Mouse (Mus musculus) lung, postnatal 0 days (tissue): ENCODE data around the gene Rnf19b. TPM values are rescaled to one million over a fixed set of nuclear protein-coding genes. Genes with fewer than 3 reads are reported as not detected.

ENCODE experiments used
- ATAC-seq: fragments of 200-750 bp; cut with Nextera tagmentation; 2 replicates; pipeline ENCODE4 v1.8.0; 2017; ENCODE audit warnings: moderate library complexity
- DNase-seq: peaks from one replicate; pipeline ENCODE4 v3.0.0-alpha.2; 2016; ENCODE audit warnings: low spot score
- H3K27ac ChIP-seq: fragments of 300-500 bp; sonication (generic); 2 replicates; pipeline ENCODE4 v1.5.1; 2014; ENCODE audit warnings: antibody characterized with exemption, mild to moderate bottlenecking, low read length, mixed read lengths
- H3K27me3 ChIP-seq: fragments of 300-500 bp; sonication (generic); replicated peaks from 2 replicates; pipeline ENCODE4 v1.6.1; 2014; ENCODE audit warnings: low read length, mixed read lengths; ENCODE audit not compliant: insufficient read depth
- H3K36me3 ChIP-seq: fragments of 300-500 bp; sonication (generic); 2 replicates; pipeline ENCODE4 v1.6.1; 2014; ENCODE audit warnings: low read length, mixed read lengths; ENCODE audit not compliant: insufficient read depth
- H3K4me1 ChIP-seq: fragments of 300-500 bp; sonication (generic); 2 replicates; pipeline ENCODE4 v1.6.1; 2014; ENCODE audit warnings: antibody characterized with exemption, low read depth, low read length, mixed read lengths; ENCODE audit not compliant: insufficient read depth
- H3K4me2 ChIP-seq: fragments of 300-500 bp; sonication (generic); replicated peaks from 2 replicates; pipeline ENCODE4 v1.6.1; 2014; ENCODE audit warnings: low read depth, mild to moderate bottlenecking, low read length, moderate library complexity, mixed read lengths
- H3K4me3 ChIP-seq: fragments of 300-500 bp; sonication (generic); 2 replicates; pipeline ENCODE4 v1.5.1; 2014; ENCODE audit warnings: low read depth, low read length
- H3K9ac ChIP-seq: fragments of 300-500 bp; sonication (generic); replicated peaks from 2 replicates; pipeline ENCODE4 v1.6.1; 2014; ENCODE audit warnings: low read depth, mild to moderate bottlenecking
- H3K9me3 ChIP-seq: fragments of 300-500 bp; sonication (generic); 2 replicates; pipeline ENCODE4 v1.6.1; 2016; ENCODE audit warnings: low read length, mixed read lengths
- CTCF ChIP-seq: IDR thresholded peaks from 2 replicates; pipeline ENCODE4 v1.5.1; 2016; ENCODE audit warnings: antibody characterized with exemption, mild to moderate bottlenecking
- EP300 ChIP-seq: IDR thresholded peaks from 2 replicates; pipeline ENCODE4 v1.6.1; 2016; ENCODE audit warnings: antibody characterized with exemption, mild to moderate bottlenecking, control low read depth
- WGBS: fragments of 180-500 bp; shearing (Covaris S2); extraction: QIAGEN DNeasy Blood & Tissue Kit; methylation state at CpG from one replicate; pipeline ENCODE4 v1.1.7; 2014; 5-methylcytosine and 5-hydroxymethylcytosine counted together
- polyA plus RNA-seq: library from polyadenylated mRNA; unstranded; fragments of >200 nt; fragmentation: Nextera tagmentation; extraction: Ambion mirVana; gene quantifications from 2 replicates; pipeline ENCODE4 v1.2.1, GENCODE M21; 2015

Rnf19b gene
- polyA plus RNA-seq, 1 experiment from 2014 or later = 10.9 TPM

- TF ChIP-seq CTCF = no peak
- no peak for TF ChIP-seq EP300
- ATAC-seq (no peak), DNase-seq (no peak)
- no peak overlapping the region for H3K9ac ChIP-seq
- no peak overlapping the region for H3K4me2 ChIP-seq
- H3K36me3 ChIP-seq = no peaks in the 10 kb centered on the region
- 84% methylated on average over 5 of the region's 5 CpGs for WGBS
- H3K27ac ChIP-seq = 0 out of 2 replicates have a peak overlapping the region, but pooled peaks have one; percentile 32
- peaks cover 7% of the 10 kb centered on the region; the same call in 1 of the 2 replicates for H3K4me1 ChIP-seq
- H3K9me3 ChIP-seq = no peaks in the 10 kb centered on the region
- H3K27me3 ChIP-seq = 0 out of 2 replicates have a peak, but pooled peaks cover 2% of the 10 kb centered on the region
- H3K4me3 ChIP-seq = no peak overlapping the region
Observed at GRCm38 (mm10) chr4:129055562-129055961, 2.5 kb upstream of the Rnf19b start.

DNA sequence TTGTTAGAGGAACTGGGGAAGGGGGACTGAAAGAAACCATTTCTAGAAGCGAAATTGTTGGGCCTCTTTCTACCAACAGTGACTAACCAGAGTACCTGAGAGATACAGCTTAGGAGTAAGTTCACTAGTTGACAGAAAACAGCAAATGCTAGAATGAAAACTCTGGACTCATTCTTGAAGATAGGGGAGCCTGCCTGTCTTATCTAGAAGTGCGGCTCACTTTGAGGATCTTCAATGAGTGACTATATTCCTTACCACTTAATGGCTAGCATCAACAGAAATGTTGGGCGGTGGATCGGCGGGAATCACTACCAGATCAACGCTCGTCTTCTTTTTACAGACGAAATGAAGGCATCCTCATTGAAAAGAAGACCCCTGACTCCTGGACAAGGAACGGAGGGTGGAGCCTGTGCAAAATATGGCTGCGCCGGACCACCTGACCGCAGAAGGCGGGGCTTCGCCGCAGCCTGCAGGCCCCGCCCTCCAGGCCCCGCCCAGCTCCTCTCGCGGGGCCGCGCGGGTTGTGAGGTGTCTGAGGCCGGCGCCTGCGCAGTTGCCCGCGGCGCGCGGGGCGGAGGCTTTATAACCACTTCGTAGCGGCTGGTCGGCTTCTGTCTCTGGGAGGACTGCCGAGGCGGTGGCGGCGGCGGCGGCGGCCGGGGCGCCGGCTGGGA lies 401 bp upstream of the Rnf19b start:
- peak; percentile 96 for ATAC-seq
- peak overlapping the region; percentile 99 for H3K4me2 ChIP-seq
- H3K36me3 ChIP-seq = no peaks in the 10 kb centered on the region
- WGBS = 4% methylated on average over 28 of the region's 44 CpGs
- H3K4me1 ChIP-seq = peaks cover 7% of the 10 kb centered on the region; the same call in 1 of the 2 replicates
- H3K9me3 ChIP-seq = no peaks in the 10 kb centered on the region
- H3K27ac ChIP-seq = peak overlapping the region; percentile 89
- peak overlapping the region; percentile 90 for H3K4me3 ChIP-seq
- TF ChIP-seq EP300 (no peak), CTCF (no peak)
- DNase-seq = peak; percentile 97
- no peaks in the 10 kb centered on the region for H3K27me3 ChIP-seq
- H3K9ac ChIP-seq = peak overlapping the region; percentile 81

DNA sequence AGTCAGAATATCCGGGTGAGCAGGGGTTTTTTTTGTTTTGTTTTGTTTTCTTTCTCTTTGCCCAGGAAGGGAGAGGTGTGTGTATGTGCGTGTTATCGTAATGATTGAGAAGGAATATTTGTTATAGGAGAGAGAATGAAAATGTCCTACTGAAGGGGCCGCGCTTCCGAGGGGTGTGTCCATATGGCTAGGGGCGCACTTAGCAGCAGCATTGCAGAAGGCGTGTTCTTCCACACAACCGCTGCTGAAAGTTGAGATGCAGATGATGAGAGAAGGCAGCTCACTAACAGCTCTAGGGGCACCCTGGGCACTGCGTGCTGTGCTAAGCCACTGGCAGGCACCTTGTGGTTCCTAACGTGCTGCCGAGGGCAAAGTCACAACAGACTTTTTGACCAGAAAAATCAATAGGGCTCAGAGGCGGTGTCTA lies 1.1 kb downstream of the Rnf19b start:
- DNase-seq (peak; percentile 50), ATAC-seq (no peak)
- H3K4me3 ChIP-seq = peak overlapping the region; percentile 90
- no peaks in the 10 kb centered on the region for H3K36me3 ChIP-seq
- peak overlapping the region; percentile 81 for H3K9ac ChIP-seq
- no peak overlapping the region for H3K27ac ChIP-seq
- no peaks in the 10 kb centered on the region for H3K27me3 ChIP-seq
- WGBS = 2% methylated on average over 13 of the region's 13 CpGs
- H3K4me2 ChIP-seq = peak overlapping the region; percentile 99
- H3K9me3 ChIP-seq = no peaks in the 10 kb centered on the region
- TF ChIP-seq EP300 (no peak), CTCF (no peak)
- peaks cover 7% of the 10 kb centered on the region; the same call in 1 of the 2 replicates for H3K4me1 ChIP-seq

GRCm38 (mm10) chr4:129059922-129060321 lies 1.9 kb downstream of the Rnf19b start:
- H3K4me3 ChIP-seq = peak overlapping the region; percentile 90
- H3K27ac ChIP-seq = no peak overlapping the region
- no peak for TF ChIP-seq EP300
- TF ChIP-seq CTCF = no peak
- ATAC-seq (no peak), DNase-seq (peak; percentile 40)
- peak overlapping the region; percentile 99 for H3K4me2 ChIP-seq
- no peaks in the 10 kb centered on the region for H3K36me3 ChIP-seq
- 27% methylated on average over 4 of the region's 4 CpGs for WGBS
- no peaks in the 10 kb centered on the region for H3K9me3 ChIP-seq
- H3K9ac ChIP-seq = no peak overlapping the region
- no peaks in the 10 kb centered on the region for H3K27me3 ChIP-seq
- H3K4me1 ChIP-seq = peaks cover 7% of the 10 kb centered on the region; the same call in 1 of the 2 replicates

DNA sequence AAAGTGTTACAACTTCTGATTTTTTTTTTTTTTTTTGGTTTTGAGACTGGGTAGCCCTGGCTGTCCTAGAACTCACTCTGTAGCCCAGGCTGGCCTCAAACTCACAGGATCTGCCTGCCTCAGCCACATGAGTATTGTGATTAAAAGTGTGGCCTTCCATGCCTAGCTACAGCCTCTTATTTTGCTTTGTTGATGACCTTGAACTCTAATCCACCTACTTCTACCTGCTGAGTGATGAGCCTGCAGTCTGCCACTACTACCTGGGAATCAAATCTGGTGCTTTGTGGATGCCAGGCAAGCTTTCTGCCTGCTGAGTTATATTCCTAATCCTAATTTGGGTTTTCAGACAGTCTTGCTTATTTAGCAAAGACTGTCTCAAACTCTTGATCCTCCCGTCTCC lies 3.4 kb downstream of the Rnf19b start:
- Histone ChIP-seq H3K4me3 (no peak overlapping the region), H3K27ac (no peak overlapping the region), H3K9ac (no peak overlapping the region), H3K9me3 (no peaks in the 10 kb centered on the region), H3K4me2 (no peak overlapping the region), H3K36me3 (no peaks in the 10 kb centered on the region), H3K4me1 (peaks cover 7% of the 10 kb centered on the region; the same call in 1 of the 2 replicates), H3K27me3 (no peaks in the 10 kb centered on the region)
- ATAC-seq (no peak), DNase-seq (no peak)
- 95% methylated on average over 1 of the region's 1 CpGs for WGBS
- TF ChIP-seq CTCF = no peak
- no peak for TF ChIP-seq EP300

DNA sequence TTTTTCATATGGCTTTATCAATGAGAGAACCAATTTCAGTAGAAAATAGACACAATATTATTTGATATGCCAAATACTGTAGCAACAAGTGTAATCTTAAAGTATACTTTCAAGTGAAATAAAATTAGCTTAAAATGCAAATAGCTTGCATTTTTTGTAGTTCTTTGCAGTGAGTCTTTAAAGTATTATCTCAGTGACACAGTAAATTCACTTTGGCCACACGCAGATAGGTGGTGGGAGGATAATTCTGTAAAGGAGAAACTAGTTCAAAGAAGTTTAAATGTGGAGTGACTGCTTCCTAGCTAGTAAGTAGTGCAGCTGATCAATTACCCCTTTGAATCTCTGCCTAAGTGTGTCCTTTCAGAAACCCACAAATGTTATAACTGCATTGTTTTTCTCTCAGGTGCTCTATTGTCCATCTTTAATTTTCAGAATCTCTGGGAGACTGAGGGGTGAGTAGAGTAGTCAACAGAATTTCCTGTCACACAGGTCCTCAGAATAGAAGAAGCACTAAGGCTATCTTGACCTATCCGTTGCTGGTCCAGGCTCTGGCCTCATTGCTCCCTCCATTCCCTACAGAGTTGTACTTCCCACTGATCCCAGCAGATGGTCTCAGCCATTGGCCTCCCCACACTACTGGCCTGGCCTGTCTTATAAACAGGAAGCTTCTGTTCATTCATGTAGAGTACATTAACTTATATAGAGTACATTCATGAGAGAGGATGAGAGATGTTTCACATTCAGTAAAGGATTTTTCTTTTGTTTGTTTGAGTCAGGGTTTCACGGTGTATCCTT lies 4.4 kb downstream of the Rnf19b start:
- TF ChIP-seq CTCF = peak; percentile 42
- no peak for TF ChIP-seq EP300
- no peaks in the 10 kb centered on the region for H3K9me3 ChIP-seq
- no peak overlapping the region for H3K4me2 ChIP-seq
- H3K27me3 ChIP-seq = no peaks in the 10 kb centered on the region
- H3K36me3 ChIP-seq = no peaks in the 10 kb centered on the region
- H3K27ac ChIP-seq = no peak overlapping the region
- no peak for DNase-seq
- H3K4me1 ChIP-seq = peaks cover 7% of the 10 kb centered on the region; the same call in 1 of the 2 replicates
- H3K9ac ChIP-seq = no peak overlapping the region
- no peak overlapping the region for H3K4me3 ChIP-seq
- ATAC-seq = no peak
- WGBS = 57% methylated on average over 3 of the region's 3 CpGs
